Mouse (Mus musculus) forebrain, postnatal 0 days (tissue): ENCODE results near the gene Timeless. TPM values are rescaled to one million over a fixed set of nuclear protein-coding genes. Genes with fewer than 3 reads are reported as not detected.
"Not testable (repeated sequence)": the region's sequence is repeated elsewhere in the genome, so short reads cannot be mapped to it uniquely, and the experiment has no call there.

Experiments used
- ATAC-seq: fragments of 200-750 bp; cut with Nextera tagmentation; 2 replicates; pipeline ENCODE4 v1.8.0; 2017; ENCODE audit warnings: mild to moderate bottlenecking, moderate library complexity
- DNase-seq: peaks from one replicate; pipeline ENCODE4 v3.0.0-alpha.2; 2015
- H3K27ac ChIP-seq: fragments of 300-500 bp; sonication (generic); 2 replicates; pipeline ENCODE4 v1.5.1; 2014; ENCODE audit warnings: low read depth, mild to moderate bottlenecking, antibody characterized with exemption, low read length, moderate library complexity, mixed read lengths
- H3K27me3 ChIP-seq: fragments of 300-500 bp; sonication (generic); 2 replicates; pipeline ENCODE4 v1.6.1; 2014; ENCODE audit warnings: mild to moderate bottlenecking, low read length, mixed read lengths; ENCODE audit not compliant: insufficient read depth
- H3K36me3 ChIP-seq: fragments of 300-500 bp; sonication (generic); 2 replicates; pipeline ENCODE4 v1.6.1; 2014; ENCODE audit warnings: mild to moderate bottlenecking, moderate library complexity; ENCODE audit not compliant: insufficient read depth
- H3K4me1 ChIP-seq: fragments of 300-500 bp; sonication (generic); 2 replicates; pipeline ENCODE4 v1.6.1; 2014; ENCODE audit warnings: antibody characterized with exemption; ENCODE audit not compliant: insufficient read depth
- H3K4me2 ChIP-seq: fragments of 300-500 bp; sonication (generic); 2 replicates; pipeline ENCODE4 v1.6.1; 2014; ENCODE audit warnings: low read depth, mild to moderate bottlenecking, moderate library complexity
- H3K4me3 ChIP-seq: fragments of 300-500 bp; sonication (generic); 2 replicates; pipeline ENCODE4 v1.5.1; 2014; ENCODE audit warnings: low read depth, low read length, mixed read lengths
- H3K9ac ChIP-seq: fragments of 300-500 bp; sonication (generic); 2 replicates; pipeline ENCODE4 v1.6.1; 2014; ENCODE audit warnings: mild to moderate bottlenecking
- H3K9me3 ChIP-seq: fragments of 300-500 bp; sonication (generic); 2 replicates; pipeline ENCODE4 v1.6.1; 2016; ENCODE audit warnings: low read length
- CTCF ChIP-seq: sonication (generic); IDR thresholded peaks from 2 replicates; pipeline ENCODE4 v1.5.1; 2016; ENCODE audit warnings: antibody characterized with exemption, control low read depth, low read depth
- WGBS: fragments of 180-500 bp; shearing (Covaris S2); extraction: QIAGEN DNeasy Blood & Tissue Kit; methylation state at CpG from one replicate; pipeline ENCODE4 v1.1.7; 2014; 5-methylcytosine and 5-hydroxymethylcytosine counted together
- polyA plus RNA-seq: library from polyadenylated mRNA; unstranded; fragments of >200 nt; fragmentation: Nextera tagmentation; extraction: Ambion mirVana; gene quantifications from 2 replicates; pipeline ENCODE4 v1.2.1, GENCODE M21; 2015
- total RNA-seq: library from RNA; depleted of rRNA; stranded (reverse); fragments of >200 nt; gene quantifications from 2 replicates; pipeline ENCODE4 v1.2.3, GENCODE M21; 2014

The Timeless gene
- total and polyA plus RNA-seq, 2 experiments from 2014 or later, result 9.3 to 9.9 TPM

DNA sequence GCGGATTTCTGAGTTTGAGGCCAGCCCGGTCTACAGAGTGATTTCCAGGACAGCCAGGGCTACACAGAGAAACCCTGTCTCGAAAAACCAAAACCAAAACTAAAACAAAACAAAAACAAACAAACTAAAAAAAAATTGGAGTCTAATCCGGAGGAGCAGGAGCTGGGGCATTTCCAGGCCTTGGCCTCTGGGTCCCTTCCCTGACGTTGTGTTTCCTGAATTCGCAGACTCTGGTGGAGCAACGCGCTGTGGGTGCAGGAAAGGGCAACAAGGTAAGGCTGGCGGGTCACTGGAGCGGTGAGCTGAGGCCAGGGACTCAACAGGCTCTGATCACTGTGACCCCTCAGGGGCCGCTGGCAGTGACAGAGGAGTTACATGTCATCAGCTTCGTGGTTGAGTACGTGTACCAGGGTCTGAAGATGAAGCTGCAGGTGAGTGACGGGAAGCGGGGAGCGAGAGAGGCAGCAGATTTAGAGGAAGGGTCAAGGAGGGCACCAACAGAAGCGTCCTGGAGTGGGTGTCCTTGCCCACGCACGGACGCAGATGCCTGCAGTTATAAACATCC is 51.1 kb downstream of the Timeless start:
- Histone ChIP-seq H3K9me3 (no peaks in the 10 kb centered on the region), H3K9ac (no peak overlapping the region), H3K4me2 (no peak overlapping the region), H3K4me3 (no peak overlapping the region), H3K27ac (no peak overlapping the region), H3K4me1 (no peaks in the 10 kb centered on the region), H3K36me3 (peaks cover 66% of the 10 kb centered on the region), H3K27me3 (no peaks in the 10 kb centered on the region)
- DNase-seq, result no peak
- no peak for TF ChIP-seq CTCF
- 90% methylated on average over 20 of the region's 20 CpGs for WGBS
- ATAC-seq, result no peak

DNA sequence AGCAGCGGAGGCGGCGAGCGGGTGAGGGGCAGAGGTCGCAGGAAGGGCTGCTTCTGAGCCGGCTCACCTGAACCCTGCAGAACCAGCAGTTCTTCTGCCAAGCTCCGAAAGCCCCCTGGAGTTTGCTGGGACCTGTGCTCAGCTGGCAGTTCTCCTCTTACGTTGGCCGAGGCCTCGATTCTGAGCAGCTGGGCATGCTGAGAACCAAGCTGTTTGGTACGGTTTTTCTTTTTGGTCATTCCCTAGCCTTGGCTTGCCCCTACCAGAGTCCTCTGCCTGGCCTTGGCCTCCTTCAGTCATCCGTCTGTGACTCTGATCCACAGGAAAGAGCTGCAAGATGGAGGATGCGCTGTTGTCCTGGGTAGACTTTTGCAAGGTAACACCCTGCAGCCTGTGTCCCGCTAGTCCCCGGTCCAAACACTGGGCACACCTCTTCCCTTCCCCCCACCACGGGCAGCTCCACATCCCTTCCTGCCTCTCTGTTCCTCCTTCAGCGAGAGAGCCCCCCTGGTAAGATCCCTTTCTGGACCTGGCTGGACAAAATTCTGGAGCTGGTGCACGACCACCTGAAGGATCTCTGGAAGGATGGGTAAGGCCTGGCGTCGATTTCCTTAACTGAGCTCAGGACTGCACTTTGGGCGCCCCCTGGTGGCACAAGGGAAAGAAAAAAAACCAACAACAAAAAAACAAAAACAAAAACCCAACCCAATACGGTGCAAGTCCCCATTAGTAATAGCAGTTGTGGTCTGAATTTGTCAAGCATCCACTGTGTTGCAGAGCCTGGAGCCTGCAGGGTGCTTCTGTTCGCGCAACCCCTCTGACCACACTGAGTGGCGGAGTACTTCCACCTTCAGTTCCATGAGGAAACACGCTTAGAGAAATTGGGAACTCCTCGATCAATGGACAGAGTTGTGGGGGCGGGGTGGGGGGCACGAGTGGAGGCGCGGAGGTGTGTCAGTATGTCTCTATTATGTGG is 52.0 kb downstream of the Timeless start:
- H3K9ac ChIP-seq, result no peak overlapping the region
- ATAC-seq (peak; percentile 56), DNase-seq (peak; percentile 82)
- no peak overlapping the region for H3K4me3 ChIP-seq
- H3K9me3 ChIP-seq, result no peaks in the 10 kb centered on the region
- H3K4me1 ChIP-seq, result no peaks in the 10 kb centered on the region
- no peak overlapping the region for H3K27ac ChIP-seq
- peaks cover 68% of the 10 kb centered on the region for H3K36me3 ChIP-seq
- H3K27me3 ChIP-seq, result no peaks in the 10 kb centered on the region
- 63% methylated on average over 31 of the region's 31 CpGs for WGBS
- peak; percentile 76 for TF ChIP-seq CTCF
- H3K4me2 ChIP-seq, result no peak overlapping the region

DNA sequence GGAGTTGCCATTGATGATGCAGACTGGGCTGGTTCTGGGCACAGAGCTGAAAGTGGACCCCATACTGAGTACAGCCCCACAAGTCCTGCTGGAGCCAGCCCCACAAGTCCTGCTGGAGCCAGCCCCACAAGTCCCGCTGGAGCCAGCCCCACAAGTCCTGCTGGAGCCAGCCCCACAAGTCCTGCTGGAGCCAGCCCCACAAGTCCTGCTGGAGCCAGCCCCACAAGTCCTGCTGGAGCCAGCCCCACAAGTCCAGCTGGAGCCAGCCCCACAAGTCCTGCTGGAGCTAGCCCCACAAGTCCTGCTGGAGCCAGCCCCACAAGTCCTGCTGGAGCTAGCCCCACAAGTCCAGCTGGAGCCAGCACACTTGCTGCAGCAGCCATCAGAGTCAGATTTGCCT is 58.7 kb downstream of the Timeless start:
- not testable (repeated sequence) for H3K4me2 ChIP-seq, H3K27me3 ChIP-seq, H3K9ac ChIP-seq, H3K4me1 ChIP-seq, H3K9me3 ChIP-seq, H3K4me3 ChIP-seq, DNase-seq, ATAC-seq, H3K27ac ChIP-seq
- WGBS, result 90% methylated on average over 1 of the region's 1 CpGs
- peaks cover 51% of the 10 kb centered on the region for H3K36me3 ChIP-seq

DNA sequence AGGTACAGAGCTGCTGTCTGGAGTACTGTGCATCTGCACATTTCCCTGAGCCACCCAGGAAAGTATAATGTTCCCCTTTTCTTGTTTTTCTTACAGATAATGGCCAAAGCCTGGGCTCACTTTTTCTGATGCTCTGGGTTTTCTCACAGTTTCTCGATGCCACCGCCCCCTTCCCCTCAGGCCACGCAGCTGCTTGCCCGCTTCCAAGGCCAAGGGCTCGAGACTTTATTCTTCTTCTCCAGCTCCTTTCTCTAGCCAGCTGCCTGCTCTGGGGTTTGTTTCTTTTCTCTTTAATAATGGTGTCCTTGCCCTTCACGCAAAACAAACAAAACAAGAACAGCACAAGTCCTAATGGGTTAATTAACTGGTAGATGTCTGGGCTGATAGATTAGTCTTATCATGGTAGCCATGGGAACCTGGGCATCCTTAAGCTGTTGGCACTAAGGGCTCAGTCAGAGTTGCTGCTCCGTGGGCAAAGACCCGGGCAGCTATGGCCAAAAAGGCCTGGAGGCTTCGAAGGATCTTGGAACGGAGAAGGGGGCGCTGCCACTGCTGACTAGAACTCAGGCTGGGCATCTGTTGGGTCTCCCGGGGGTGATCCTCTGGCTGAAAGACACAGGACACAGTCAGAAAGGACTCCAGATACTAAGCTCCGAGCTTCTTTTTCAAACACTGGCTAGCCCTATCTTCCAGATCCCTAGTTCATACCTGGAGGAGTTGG is 64.7 kb downstream of the Timeless start:
- Histone ChIP-seq H3K9ac (no peak overlapping the region), H3K4me2 (no peak overlapping the region), H3K36me3 (peaks cover 15% of the 10 kb centered on the region), H3K4me3 (no peak overlapping the region), H3K27ac (no peak overlapping the region), H3K9me3 (no peaks in the 10 kb centered on the region), H3K4me1 (no peaks in the 10 kb centered on the region), H3K27me3 (no peaks in the 10 kb centered on the region)
- peak; percentile 59; the same call in 1 of the 2 replicates for ATAC-seq
- DNase-seq, result peak; percentile 14
- 39% methylated on average over 13 of the region's 13 CpGs for WGBS
- no peak for TF ChIP-seq CTCF

DNA sequence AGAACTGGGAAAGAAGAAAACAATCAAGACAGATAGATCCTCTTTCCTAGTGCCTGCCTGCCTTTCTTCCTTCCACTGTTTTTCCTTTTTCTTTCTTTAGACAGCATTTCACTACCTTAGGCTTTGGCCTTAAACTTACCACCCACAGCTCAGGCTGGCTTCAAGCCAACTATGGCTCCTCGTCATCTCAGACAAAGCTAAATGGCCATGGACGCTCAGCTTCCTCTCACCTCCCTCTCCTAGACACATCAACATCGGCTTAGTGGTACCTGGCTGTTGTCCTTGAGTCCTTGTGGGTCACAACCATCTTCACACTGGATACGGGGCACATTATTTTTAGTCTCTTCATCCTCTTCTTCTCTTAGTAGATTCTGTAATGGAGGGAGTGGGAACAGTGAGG is 65.4 kb downstream of the Timeless start:
- no peak for ATAC-seq
- Histone ChIP-seq H3K4me3 (no peak overlapping the region), H3K4me1 (0 out of 2 replicates have a peak, but pooled peaks cover under 1% of the 10 kb centered on the region), H3K9ac (no peak overlapping the region), H3K27ac (no peak overlapping the region), H3K9me3 (no peaks in the 10 kb centered on the region), H3K36me3 (peaks cover 9% of the 10 kb centered on the region), H3K27me3 (no peaks in the 10 kb centered on the region), H3K4me2 (no peak overlapping the region)
- WGBS, result 58% methylated on average over 4 of the region's 4 CpGs
- DNase-seq, result no peak
- no peak for TF ChIP-seq CTCF

DNA sequence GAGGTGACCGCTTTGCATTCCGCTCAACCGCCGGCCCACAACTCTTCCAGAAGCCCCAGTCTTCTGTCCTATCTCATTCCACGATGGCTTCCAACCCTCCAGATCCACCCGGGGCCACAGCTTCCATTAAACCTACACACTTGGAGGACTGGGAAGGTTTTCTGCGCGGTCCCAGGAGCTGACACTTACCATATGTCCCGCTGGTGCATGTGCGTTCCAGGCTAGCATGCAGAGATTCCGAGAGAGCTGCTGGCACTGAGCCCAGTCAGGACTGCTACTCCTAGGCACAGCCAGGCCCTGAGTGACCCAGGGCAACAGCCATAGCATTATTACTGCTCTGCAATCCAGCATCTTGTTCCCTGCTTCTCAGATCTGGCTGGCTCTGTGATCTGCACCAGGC is 65.8 kb downstream of the Timeless start:
- ATAC-seq, result no peak
- TF ChIP-seq CTCF, result no peak
- no peaks in the 10 kb centered on the region for H3K27me3 ChIP-seq
- H3K4me2 ChIP-seq, result no peak overlapping the region
- H3K4me1 ChIP-seq, result peaks cover 5% of the 10 kb centered on the region; the same call in 1 of the 2 replicates
- H3K4me3 ChIP-seq, result no peak overlapping the region
- H3K36me3 ChIP-seq, result peaks cover 5% of the 10 kb centered on the region; the same call in 1 of the 2 replicates
- no peak for DNase-seq
- H3K9me3 ChIP-seq, result no peaks in the 10 kb centered on the region
- no peak overlapping the region for H3K9ac ChIP-seq
- WGBS, result 80% methylated on average over 11 of the region's 11 CpGs
- H3K27ac ChIP-seq, result no peak overlapping the region
